Mouse (Mus musculus) C2C12 (cell line): ENCODE measurements around the gene Kidins220.

Source experiments
- CTCF ChIP-seq: IDR thresholded peaks from one replicate; pipeline ENCODE4 v1.5.1; 2011; ENCODE audit not compliant: control insufficient read depth, insufficient read depth, insufficient read length
- MAX ChIP-seq: IDR thresholded peaks from one replicate; pipeline ENCODE4 v1.6.1; 2011; ENCODE audit warnings: mild to moderate bottlenecking, control low read depth

- TF ChIP-seq CTCF = no peak
- peak; percentile 88 for TF ChIP-seq MAX
Observed at GRCm38 (mm10) chr12:24974446-24975114, at the start of gene Kidins220.
